ENCODE assay signal across 9 mouse cellular contexts in the genomic region with DNA sequence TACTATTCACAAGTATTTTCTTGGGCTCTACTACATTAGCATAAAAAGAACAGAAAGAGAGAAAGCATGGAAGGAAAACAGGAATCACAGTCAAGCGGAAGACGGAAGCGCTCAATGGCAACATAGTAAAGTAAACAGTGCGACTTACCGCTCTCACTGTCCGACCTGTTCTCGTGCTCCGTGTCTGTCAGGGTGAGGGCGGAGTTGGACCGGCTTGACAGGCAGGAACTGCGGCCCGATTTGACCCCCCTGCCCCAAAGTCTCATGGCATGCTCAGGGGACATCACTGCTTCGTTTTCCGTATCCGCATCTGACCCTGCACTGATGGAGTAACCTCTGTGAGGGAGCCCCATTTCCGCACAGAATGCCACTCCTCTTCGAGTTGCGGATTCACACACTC.
A peak's percentile ranks its signal among the peaks of the same experiment; 100 is the strongest.
DNase-seq lines count a peak whose midpoint lies in the region; ATAC-seq and TF ChIP-seq lines count a peak whose summit lies in the region.
"Had no signal": no experiment of that assay in that cellular context is flagged by ENCODE, and none has a peak within 500 bp of the region (broad histone marks: within the 10 kb centered on the region; RNA-seq: fewer than 3 reads in every experiment).

No protein-coding gene starts in this region.

- no peak for DNase-seq in liver, postnatal 0 days
- no peak for DNase-seq in right cerebral cortex, adult 18-20 months
- DNase-seq in layer of hippocampus, adult 8-10 months (ENCODE audit: low spot score in 2 of 2) = no peak
- DNase-seq: liver, embryonic 13.5 days had no signal

- H3K9me3 ChIP-seq in hindbrain, embryonic 12.5 days (replicated peaks) = no peaks in the 10 kb centered on the region
- H3K9me3 ChIP-seq in hindbrain, embryonic 13.5 days = no peaks in the 10 kb centered on the region
- H3K9me3 ChIP-seq in ES-Bruce4 (replicated peaks; ENCODE audit: control insufficient read depth, insufficient read depth, low read length, poor library complexity, severe bottlenecking) = peaks cover 9% of the 10 kb centered on the region
- no peaks in the 10 kb centered on the region for H3K9me3 ChIP-seq in embryonic facial prominence, embryonic 15.5 days (replicated peaks)
- no peaks in the 10 kb centered on the region for H3K9me3 ChIP-seq in liver, postnatal 0 days (ENCODE audit: low read length)
- H3K9me3 ChIP-seq: liver, embryonic 13.5 days had no signal

- H3K4me2 ChIP-seq in hindbrain, embryonic 12.5 days (replicated peaks) = 0 out of 2 replicates have a peak overlapping the region, but pooled peaks have one; percentile 6
- no peak overlapping the region for H3K4me2 ChIP-seq in hindbrain, embryonic 13.5 days
- H3K4me2 ChIP-seq in embryonic facial prominence, embryonic 15.5 days (replicated peaks) = peak overlapping the region; percentile 46
- 0 out of 2 replicates have a peak overlapping the region, but pooled peaks have one; percentile 35 for H3K4me2 ChIP-seq in liver, postnatal 0 days (ENCODE audit: low read depth, low read length)
- H3K4me2 ChIP-seq: liver, embryonic 13.5 days had no signal

- no peak for TF ChIP-seq EP300 in ES-Bruce4 (IDR thresholded peaks at IDR 0.05; ENCODE audit: insufficient read depth, low read depth, low read length)
- TF ChIP-seq EP300 in liver, postnatal 0 days (IDR thresholded peaks at IDR 0.05; ENCODE audit: low read depth) = no peak

- no peaks in the 10 kb centered on the region for H3K27me3 ChIP-seq in hindbrain, embryonic 12.5 days
- no peaks in the 10 kb centered on the region for H3K27me3 ChIP-seq in hindbrain, embryonic 13.5 days
- H3K27me3 ChIP-seq in ES-Bruce4 (ENCODE audit: control insufficient read depth, insufficient read depth, low read length, poor library complexity, severe bottlenecking) = no peaks in the 10 kb centered on the region
- H3K27me3 ChIP-seq in embryonic facial prominence, embryonic 15.5 days = no peaks in the 10 kb centered on the region
- no peaks in the 10 kb centered on the region for H3K27me3 ChIP-seq in liver, postnatal 0 days (ENCODE audit: insufficient read depth, low read length)
- H3K27me3 ChIP-seq: liver, embryonic 13.5 days had no signal

- no peaks in the 10 kb centered on the region for H3K4me1 ChIP-seq in hindbrain, embryonic 12.5 days
- no peaks in the 10 kb centered on the region for H3K4me1 ChIP-seq in hindbrain, embryonic 13.5 days (replicated peaks)
- no peaks in the 10 kb centered on the region for H3K4me1 ChIP-seq in ES-Bruce4 (ENCODE audit: control insufficient read depth, insufficient read depth, low read length)
- peaks cover 3% of the 10 kb centered on the region; the same call in 1 of the 2 replicates for H3K4me1 ChIP-seq in embryonic facial prominence, embryonic 15.5 days
- no peaks in the 10 kb centered on the region for H3K4me1 ChIP-seq in liver, postnatal 0 days (ENCODE audit: insufficient read depth)
- H3K4me1 ChIP-seq: liver, embryonic 13.5 days had no signal

- no peak for TF ChIP-seq CTCF in ES-Bruce4 (IDR thresholded peaks at IDR 0.05; ENCODE audit: low read depth, low read length)
- no peak for TF ChIP-seq CTCF in liver, postnatal 0 days (IDR thresholded peaks at IDR 0.05; ENCODE audit: low read depth)

- H3K4me3 ChIP-seq in hindbrain, embryonic 12.5 days = no peak overlapping the region
- H3K4me3 ChIP-seq in hindbrain, embryonic 13.5 days = no peak overlapping the region
- 0 out of 2 replicates have a peak overlapping the region, but pooled peaks have one; percentile 5 for H3K4me3 ChIP-seq in ES-Bruce4 (ENCODE audit: low read depth, low read length)
- peak overlapping the region; percentile 32 for H3K4me3 ChIP-seq in embryonic facial prominence, embryonic 15.5 days (replicated peaks)
- no peak overlapping the region for H3K4me3 ChIP-seq in liver, postnatal 0 days (ENCODE audit: low read depth, low read length)
- H3K4me3 ChIP-seq: liver, embryonic 13.5 days had no signal

- no peak overlapping the region for H3K27ac ChIP-seq in hindbrain, embryonic 12.5 days
- no peak overlapping the region for H3K27ac ChIP-seq in hindbrain, embryonic 13.5 days
- no peak overlapping the region for H3K27ac ChIP-seq in ES-Bruce4 (ENCODE audit: insufficient read depth, low read length)
- no peak overlapping the region for H3K27ac ChIP-seq in embryonic facial prominence, embryonic 15.5 days (replicated peaks)
- H3K27ac ChIP-seq in liver, postnatal 0 days (ENCODE audit: low read depth) = no peak overlapping the region
- H3K27ac ChIP-seq: liver, embryonic 13.5 days had no signal

- WGBS in hindbrain, embryonic 12.5 days = 66% methylated on average over 18 of the region's 18 CpGs
- 77% methylated on average over 18 of the region's 18 CpGs for WGBS in hindbrain, embryonic 13.5 days
- WGBS in embryonic facial prominence, embryonic 15.5 days = 42% methylated on average over 18 of the region's 18 CpGs
- 77% methylated on average over 18 of the region's 18 CpGs for WGBS in liver, postnatal 0 days (ENCODE audit: insufficient replicate concordance)

- TF ChIP-seq POLR2A in ES-Bruce4 (IDR thresholded peaks at IDR 0.05; ENCODE audit: insufficient read depth, low read length) = no peak

- no peaks in the 10 kb centered on the region for H3K36me3 ChIP-seq in hindbrain, embryonic 12.5 days
- H3K36me3 ChIP-seq in hindbrain, embryonic 13.5 days = no peaks in the 10 kb centered on the region
- no peaks in the 10 kb centered on the region for H3K36me3 ChIP-seq in ES-Bruce4 (ENCODE audit: control insufficient read depth, insufficient read depth, low read length, poor library complexity, severe bottlenecking)
- no peaks in the 10 kb centered on the region for H3K36me3 ChIP-seq in embryonic facial prominence, embryonic 15.5 days
- H3K36me3 ChIP-seq in liver, postnatal 0 days (replicated peaks; ENCODE audit: insufficient read depth, low read length) = no peaks in the 10 kb centered on the region
- H3K36me3 ChIP-seq: liver, embryonic 13.5 days had no signal

- no peak overlapping the region for H3K9ac ChIP-seq in hindbrain, embryonic 12.5 days
- H3K9ac ChIP-seq in hindbrain, embryonic 13.5 days = no peak overlapping the region
- no peak overlapping the region for H3K9ac ChIP-seq in ES-Bruce4 (ENCODE audit: low read depth, poor library complexity, severe bottlenecking)
- H3K9ac ChIP-seq in embryonic facial prominence, embryonic 15.5 days = no peak overlapping the region
- no peak overlapping the region for H3K9ac ChIP-seq in liver, postnatal 0 days (replicated peaks)
- H3K9ac ChIP-seq: liver, embryonic 13.5 days had no signal

- ATAC-seq in hindbrain, embryonic 12.5 days (ENCODE audit: low FRiP score) = no peak
- no peak for ATAC-seq in hindbrain, embryonic 13.5 days (ENCODE audit: low FRiP score)
- ATAC-seq in embryonic facial prominence, embryonic 15.5 days (ENCODE audit: insufficient number of reproducible peaks, low FRiP score, low TSS enrichment, low read depth) = no peak
- no peak for ATAC-seq in liver, postnatal 0 days
- no peak for ATAC-seq in monocyte, adult 5-6 weeks (replicated peaks; ENCODE audit: insufficient number of reproducible peaks, low FRiP score, low TSS enrichment, poor library complexity, severe bottlenecking)

Comparison
In these comparisons a context has a peak if more than half of its experiments do, and no peak if none do; other contexts are left out.
1. H3K4me3 ChIP-seq: peak in ES-Bruce4 (single experiment) and embryonic facial prominence, embryonic 15.5 days (single experiment); none in hindbrain, embryonic 12.5 days (single experiment), hindbrain, embryonic 13.5 days (single experiment) and liver, postnatal 0 days (single experiment).